Mouse (Mus musculus) mouse trophoblast stem cell (cell line): ENCODE data around the gene Otud5.

Experiments
- in situ Hi-C, 2 experiments: fragments of 300-500 bp; cut with MseI, MboI; formaldehyde crosslinking; loops; 2 replicates in 1 of 2; 3 replicates in 1 of 2; pipeline ENCODE4 v1.15.1; 2025

Otud5 gene

GRCm38 (mm10) chrX:7879819-7880218 is 38.7 kb downstream of the Otud5 start:
- in situ Hi-C loops = no loop called here

GRCm38 (mm10) chrX:7883841-7884567 is 42.8 kb downstream of the Otud5 start, which contains the start of gene Slc35a2:
Gene Slc35a2 (plus strand): TSS chrX:7884028.
- in situ Hi-C loops = no loop called here

GRCm38 (mm10) chrX:7898211-7898610 is 57.0 kb downstream of the Otud5 start:
- in situ Hi-C loops = no loop called here

- in situ Hi-C loops = no loop called here
Measured at GRCm38 (mm10) chrX:7898880-7899874, 58.0 kb downstream of the Otud5 start, which contains the start of the genes Pqbp1 and Timm17b. Gene Pqbp1 (minus strand): TSS chrX:7899269. Gene Timm17b (plus strand): TSS chrX:7899357.

GRCm38 (mm10) chrX:7904441-7904840 is 63.3 kb downstream of the Otud5 start:
- in situ Hi-C loops = loop anchor here in 1 of 2 experiments (25.0 kb wide), 1 partner anchor 208 kb away; no protein-coding TSS in a partner anchor

- in situ Hi-C loops = loop anchor here in 1 of 2 experiments (25.0 kb wide), 1 partner anchor 205 kb away; no protein-coding TSS in a partner anchor
Measured at GRCm38 (mm10) chrX:7907735-7908134, 66.6 kb downstream of the Otud5 start, which contains the start of gene Gm10491. Gene Gm10491 (minus strand): TSS chrX:7907835.

- in situ Hi-C loops = loop anchor here in 1 of 2 experiments (25.0 kb wide), 1 partner anchor 203 kb away; no protein-coding TSS in a partner anchor
Measured at GRCm38 (mm10) chrX:7909242-7909641, 68.1 kb downstream of the Otud5 start, which contains the start of gene Gm10490. Gene Gm10490 (plus strand): TSS chrX:7909542.

- in situ Hi-C loops = loop anchor here (10.0 to 25.0 kb wide), 2 partner anchors 202 to 204 kb away; no protein-coding TSS in a partner anchor
Measured at GRCm38 (mm10) chrX:7910473-7910872, 69.3 kb downstream of the Otud5 start.

GRCm38 (mm10) chrX:7915669-7916068 is 74.5 kb downstream of the Otud5 start:
- in situ Hi-C loops = loop anchor here (5.0 to 25.0 kb wide), 3 partner anchors 102 to 199 kb away; partner anchors contain the start of gene Glod5 (in 1 of the 2)

- in situ Hi-C loops = loop anchor here (5.0 to 25.0 kb wide), 3 partner anchors 99 to 197 kb away; partner anchors contain the start of gene Glod5 (in 1 of the 2)
Measured at GRCm38 (mm10) chrX:7917960-7918359, 76.8 kb downstream of the Otud5 start.

GRCm38 (mm10) chrX:7919601-7920383 is 78.6 kb downstream of the Otud5 start, which contains the start of gene Pcsk1n:
Gene Pcsk1n (plus strand): TSS chrX:7919822.
- in situ Hi-C loops = loop anchor here (5.0 to 25.0 kb wide), 4 partner anchors 93 to 195 kb away; partner anchors contain the start of gene Glod5 (in 1 of the 2)

GRCm38 (mm10) chrX:7922032-7922431 is 80.9 kb downstream of the Otud5 start:
- in situ Hi-C loops = loop anchor here in 1 of 2 experiments (5.0 to 25.0 kb wide), 2 partner anchors 90 to 190 kb away; no protein-coding TSS in a partner anchor
